Mouse (Mus musculus) monocyte, adult 5-6 weeks (primary cell): Measurements from ENCODE around the gene Mgat4e. TPM values are rescaled to one million over a fixed set of nuclear protein-coding genes. Genes with fewer than 3 reads are reported as not detected.

Source experiments
- ATAC-seq: fragments of 153-309, 156-312 bp; replicated peaks from 2 replicates; pipeline ENCODE4 v1.8.0; 2017; ENCODE audit warnings: mild to moderate bottlenecking; ENCODE audit not compliant: low TSS enrichment, insufficient number of reproducible peaks, severe bottlenecking, poor library complexity, low FRiP score
- total RNA-seq: library from RNA; stranded (forward); fragments of 200-1000, 200-491, 200-594 nt; gene quantifications from 3 replicates; pipeline ENCODE4 v1.2.3, GENCODE M21; 2017

The Mgat4e gene
- not detected in 3 replicates for total RNA-seq

DNA sequence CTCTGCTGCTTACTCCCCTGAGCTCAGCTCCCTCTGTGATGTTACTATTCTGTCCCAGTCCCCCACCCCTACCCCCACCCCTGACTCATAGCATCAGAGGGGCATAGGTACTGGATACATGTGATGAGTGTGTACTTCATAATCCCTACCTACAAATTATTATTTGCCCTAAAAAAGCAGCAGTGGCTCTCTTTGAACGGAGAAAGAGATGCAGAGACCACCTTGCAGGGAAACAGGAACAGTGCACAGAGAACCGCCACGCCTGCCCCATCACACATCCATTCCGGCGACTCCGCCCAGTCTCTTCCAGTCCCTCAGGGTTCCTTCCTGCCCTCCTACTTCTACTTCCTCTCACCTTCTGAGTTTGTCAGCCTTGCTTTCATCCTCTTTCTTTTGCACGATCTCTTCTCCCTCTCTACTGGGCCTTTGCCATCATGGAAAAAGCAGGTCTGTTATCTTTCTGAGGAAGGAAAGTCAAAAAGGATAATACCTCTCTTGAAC is at the start of gene Mgat4e:
TSS of gene Mgat4e (minus strand) at position 51 of the 501 bp plus-strand sequence.
- no peak for ATAC-seq

DNA sequence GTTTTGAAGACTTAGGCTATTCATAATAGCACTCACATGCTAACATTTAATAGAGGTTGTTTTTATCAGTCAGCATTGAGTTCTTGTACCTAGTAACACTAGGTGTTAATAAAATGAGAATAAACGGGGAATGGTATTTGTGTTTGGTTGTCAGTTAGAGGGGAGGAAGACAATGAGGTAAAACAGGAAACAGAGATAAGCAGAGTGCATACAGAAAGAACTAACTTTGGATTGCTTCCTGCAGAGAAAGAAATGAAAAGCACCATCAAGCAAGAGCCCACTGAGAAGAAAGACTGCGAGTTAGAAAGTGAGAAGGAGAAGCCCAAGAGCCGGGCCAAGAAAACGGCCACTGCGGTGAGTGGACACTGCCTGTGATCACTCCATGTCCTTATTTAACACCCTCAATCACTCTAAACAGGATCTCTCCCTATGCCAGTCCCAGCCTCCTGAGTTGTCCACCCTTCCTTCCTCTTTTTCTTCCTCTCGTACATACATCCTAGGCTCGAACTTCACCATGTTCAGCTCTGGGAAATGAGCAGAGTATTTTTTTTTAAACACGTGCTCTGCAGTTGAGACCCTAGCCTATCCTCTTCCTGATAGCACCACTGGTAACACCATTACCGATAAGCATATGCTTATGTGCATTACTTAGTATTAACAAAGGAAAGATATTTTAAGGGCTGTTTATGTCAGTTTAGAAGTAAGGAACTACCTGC is 48.0 kb upstream of the Mgat4e start:
- ATAC-seq, result no peak

DNA sequence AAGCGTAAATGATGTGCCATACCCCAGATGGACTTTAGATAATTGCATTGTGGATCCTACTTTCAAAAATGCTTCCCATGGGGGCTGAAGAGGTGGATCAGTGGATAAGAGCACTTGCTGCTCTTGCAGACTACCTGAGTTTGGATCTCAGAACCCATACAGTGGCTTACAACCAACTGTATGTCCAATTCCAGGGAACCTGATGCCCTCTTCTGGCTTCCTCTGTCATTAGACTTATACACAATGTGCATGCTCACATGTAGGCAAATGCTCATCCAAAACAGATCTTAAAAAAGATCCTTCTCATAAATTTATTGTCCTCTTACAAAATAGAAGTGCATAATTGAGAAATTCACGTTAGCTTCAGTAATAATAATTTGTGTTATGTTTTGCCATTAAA is 42.3 kb upstream of the Mgat4e start:
- ATAC-seq, result no peak

GRCm38 (mm10) chr1:134589676-134590075 is 40.2 kb upstream of the Mgat4e start:
- no peak for ATAC-seq

GRCm38 (mm10) chr1:134583560-134583959 is 34.1 kb upstream of the Mgat4e start:
- ATAC-seq, result no peak

- ATAC-seq, result no peak
These were observed 31.3 kb upstream of the Mgat4e start for GRCm38 (mm10) chr1:134580796-134581195.

DNA sequence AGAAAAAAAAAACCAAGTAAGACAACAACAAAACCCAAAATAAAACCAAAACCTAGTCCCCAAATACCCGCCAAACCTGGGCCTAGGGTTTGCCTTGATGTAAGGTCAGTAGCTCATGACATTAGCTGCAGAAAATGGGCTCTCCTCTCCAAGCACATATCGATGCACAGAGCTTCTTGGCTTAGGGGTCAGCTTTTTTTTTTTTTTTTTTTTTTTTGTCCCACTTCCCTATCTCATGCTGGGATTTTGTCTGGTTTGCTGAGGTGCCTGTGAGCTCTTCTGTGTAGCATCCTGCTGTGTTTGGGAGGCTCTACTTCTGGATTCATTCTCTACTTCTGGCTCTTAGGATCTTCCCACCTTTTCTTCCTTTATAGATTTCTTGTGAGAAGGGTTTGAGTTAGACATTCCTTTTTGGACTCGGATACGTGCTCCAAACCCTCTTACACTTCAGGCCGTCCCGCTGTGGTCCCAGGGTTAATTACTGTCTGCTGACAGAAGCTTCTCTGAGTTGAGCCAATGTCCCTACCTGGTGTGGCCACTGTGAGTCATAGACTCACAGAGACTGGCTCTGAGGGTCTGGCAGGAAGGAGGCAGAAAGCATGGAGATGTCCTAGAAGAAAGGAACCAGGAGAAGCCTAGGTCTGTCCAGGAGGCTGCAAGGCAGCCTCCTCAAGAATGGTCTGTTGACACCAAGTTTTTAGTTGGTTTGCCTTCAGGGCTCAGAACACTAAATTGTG is 28.1 kb upstream of the Mgat4e start:
- no peak for ATAC-seq

DNA sequence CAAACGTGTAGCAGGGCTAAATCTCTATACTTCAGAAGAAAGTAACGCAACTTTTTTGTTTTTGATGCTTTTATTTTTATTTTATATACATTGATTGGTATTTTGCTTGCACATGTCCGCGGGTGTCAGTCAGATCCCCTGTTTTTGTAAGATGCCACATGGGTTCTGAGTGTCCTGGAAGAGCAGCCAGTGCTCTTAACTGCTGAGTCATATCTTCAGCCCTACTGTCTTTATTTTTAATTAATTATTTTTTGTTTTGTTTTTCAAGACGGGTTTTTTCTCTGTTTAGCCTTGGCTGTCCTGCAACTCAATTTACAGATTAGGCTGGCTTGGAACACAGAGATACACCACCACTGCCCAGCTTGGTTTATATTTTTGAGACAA is 24.4 kb upstream of the Mgat4e start:
- ATAC-seq, result no peak

- ATAC-seq, result no peak
These were observed 23.9 kb upstream of the Mgat4e start for GRCm38 (mm10) chr1:134573300-134573931.

DNA sequence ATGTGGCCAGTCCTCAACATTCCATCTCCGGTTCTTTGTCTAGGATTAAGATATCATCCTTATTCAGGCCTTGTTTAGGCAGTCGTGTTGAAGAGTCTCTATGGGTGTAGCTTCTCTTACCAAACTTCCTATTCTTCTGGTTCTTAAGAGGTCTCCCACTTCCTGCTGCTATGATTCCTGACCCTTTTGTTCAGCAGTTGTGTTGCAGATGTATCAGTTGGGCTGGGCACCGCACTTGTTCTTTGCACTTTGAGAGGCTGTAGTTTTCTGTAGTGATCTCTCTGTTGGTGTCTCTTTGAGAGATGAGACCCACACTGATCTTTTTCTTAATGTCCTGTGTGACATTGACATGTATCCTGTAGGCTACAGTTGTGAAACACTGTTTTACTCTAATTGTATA is 21.1 kb upstream of the Mgat4e start:
- ATAC-seq, result no peak

GRCm38 (mm10) chr1:134570171-134570570 is 20.7 kb upstream of the Mgat4e start:
- no peak for ATAC-seq

DNA sequence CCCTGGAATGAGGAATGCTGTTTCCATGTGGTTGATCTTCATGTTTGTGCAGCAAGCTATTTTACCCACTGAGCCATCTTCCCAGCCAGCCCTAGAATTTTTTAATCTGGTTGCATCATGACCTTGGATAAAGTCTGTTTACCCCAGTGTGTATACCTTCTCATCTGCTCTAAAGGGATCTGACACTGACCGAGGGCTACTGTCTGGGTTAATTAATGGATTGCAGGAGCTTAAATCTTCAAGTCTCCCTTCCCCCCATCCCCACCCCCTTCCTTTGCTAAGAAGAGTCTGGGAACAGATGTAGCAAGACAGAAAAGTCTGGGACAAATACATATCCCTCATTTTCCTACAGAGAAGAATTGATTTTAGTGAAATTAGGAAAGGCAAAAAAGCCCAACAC is 18.0 kb upstream of the Mgat4e start:
- no peak for ATAC-seq

- ATAC-seq, result no peak
These were observed 14.2 kb upstream of the Mgat4e start for GRCm38 (mm10) chr1:134563726-134564125.

GRCm38 (mm10) chr1:134562457-134562856 is 13.0 kb upstream of the Mgat4e start:
- ATAC-seq, result no peak

GRCm38 (mm10) chr1:134561770-134562143 is 12.3 kb upstream of the Mgat4e start:
- no peak for ATAC-seq

- ATAC-seq, result no peak
These were observed 11.6 kb upstream of the Mgat4e start for GRCm38 (mm10) chr1:134560801-134561769.

GRCm38 (mm10) chr1:134560396-134560795 is 10.9 kb upstream of the Mgat4e start:
- no peak for ATAC-seq

DNA sequence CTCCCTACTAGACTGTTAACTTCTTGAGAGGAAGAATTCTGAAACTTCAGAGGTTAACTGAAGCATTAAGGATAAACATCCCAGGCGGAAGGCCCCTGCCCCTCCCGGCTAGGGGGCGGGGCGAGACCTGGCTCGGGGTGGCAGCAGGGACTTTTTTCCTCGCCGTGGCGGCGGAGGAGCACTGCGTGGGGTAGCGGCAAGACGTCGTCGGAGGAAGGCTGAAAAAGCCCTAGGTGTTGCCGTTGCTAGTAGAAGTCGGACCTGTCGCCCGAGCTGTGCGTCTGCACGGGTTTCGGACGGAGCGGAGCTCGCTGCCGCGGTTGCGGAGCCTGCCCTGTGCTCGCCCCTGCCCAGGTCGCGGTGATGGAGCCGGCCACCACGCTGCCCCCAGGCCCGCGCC is 10.5 kb upstream of the Mgat4e start, which contains the start of gene Kdm5b:
TSS of gene Kdm5b (plus strand) at position 196 of the 400 bp plus-strand sequence.
- ATAC-seq, result peak; percentile 38; the same call in 1 of the 2 replicates
